Mouse (Mus musculus) myocyte (in vitro differentiated cells): ENCODE results near the gene Apba1. TPM values are rescaled to one million over a fixed set of nuclear protein-coding genes. Genes with fewer than 3 reads are reported as not detected.

Experiments used
- H3K27me3 ChIP-seq: one replicate; pipeline ENCODE4 v1.6.1; 2011; ENCODE audit not compliant: control insufficient read depth, insufficient read depth, insufficient read length
- H3K36me3 ChIP-seq: one replicate; pipeline ENCODE4 v1.6.1; 2011; ENCODE audit not compliant: control insufficient read depth, insufficient read depth
- H3K4me2 ChIP-seq: one replicate; pipeline ENCODE4 v1.6.1; 2011; ENCODE audit warnings: low read depth, control low read depth
- H3K4me3 ChIP-seq: one replicate; pipeline ENCODE4 v1.5.1; 2011; ENCODE audit warnings: mild to moderate bottlenecking, control low read depth, moderate library complexity
- H3K79me2 ChIP-seq: one replicate; pipeline ENCODE4 v1.6.1; 2011; ENCODE audit not compliant: control insufficient read depth, insufficient read depth
- H3ac ChIP-seq: one replicate; pipeline ENCODE4 v1.6.1; 2011; ENCODE audit not compliant: control insufficient read depth, insufficient read length
- CEBPB ChIP-seq: IDR thresholded peaks from 2 replicates; pipeline ENCODE4 v1.6.1; 2011; ENCODE audit warnings: mild to moderate bottlenecking, moderate library complexity; ENCODE audit not compliant: poor library complexity, insufficient read depth, severe bottlenecking
- E2F4 ChIP-seq: IDR thresholded peaks from one replicate; pipeline ENCODE4 v1.6.1; 2011; ENCODE audit warnings: mild to moderate bottlenecking, control low read depth, moderate library complexity; ENCODE audit not compliant: insufficient read depth
- MAX ChIP-seq: IDR thresholded peaks from one replicate; pipeline ENCODE4 v1.6.1; 2011; ENCODE audit warnings: low read depth, mild to moderate bottlenecking, control low read depth
- MYOD1 ChIP-seq, 3 experiments: IDR thresholded peaks; one replicate each; pipeline ENCODE4 v1.6.1; 2011; ENCODE audit warnings: control low read depth in 2 of 3, low read depth in 2 of 3, mild to moderate bottlenecking in 2 of 3, moderate library complexity in 1 of 3; ENCODE audit not compliant: insufficient read length in 2 of 3, control insufficient read depth in 1 of 3
- MYOG ChIP-seq, 3 experiments: IDR thresholded peaks; one replicate each; pipeline ENCODE4 v1.6.1; 2011; ENCODE audit warnings: control low read depth in 2 of 3, low read depth in 2 of 3, mild to moderate bottlenecking in 2 of 3; ENCODE audit not compliant: insufficient read length in 2 of 3, control insufficient read depth in 1 of 3, insufficient read depth in 1 of 3
- POLR2A ChIP-seq: IDR thresholded peaks from one replicate; pipeline ENCODE4 v1.6.1; 2011; ENCODE audit warnings: low read depth, mild to moderate bottlenecking, control low read depth, moderate library complexity; ENCODE audit not compliant: insufficient read length
- POLR2AphosphoS2 ChIP-seq: IDR thresholded peaks from one replicate; pipeline ENCODE4 v1.6.1; 2011; ENCODE audit warnings: low read depth, control low read depth; ENCODE audit not compliant: insufficient read length
- REST ChIP-seq: IDR thresholded peaks from one replicate; pipeline ENCODE4 v1.6.1; 2011; ENCODE audit warnings: mild to moderate bottlenecking, control low read depth, moderate library complexity; ENCODE audit not compliant: insufficient read depth, insufficient read length
- SRF ChIP-seq: IDR thresholded peaks from one replicate; pipeline ENCODE4 v1.6.1; 2011; ENCODE audit warnings: low read depth; ENCODE audit not compliant: control insufficient read depth, insufficient read length
- TCF12 ChIP-seq: IDR thresholded peaks from one replicate; pipeline ENCODE4 v1.6.1; 2011; ENCODE audit warnings: mild to moderate bottlenecking, control low read depth; ENCODE audit not compliant: poor library complexity, insufficient read depth, severe bottlenecking
- TCF3 ChIP-seq: IDR thresholded peaks from one replicate; pipeline ENCODE4 v1.6.1; 2011; ENCODE audit warnings: low read depth, control low read depth; ENCODE audit not compliant: insufficient read length
- USF1 ChIP-seq: IDR thresholded peaks from one replicate; pipeline ENCODE4 v1.6.1; 2011; ENCODE audit warnings: low read depth, mild to moderate bottlenecking, control low read depth, moderate library complexity
- polyA plus RNA-seq: library from polyadenylated mRNA; unstranded; fragments of >200 nt; fragmentation: generic; extraction: Trizol; gene quantifications from one replicate; pipeline ENCODE4 v1.2.1, GENCODE M21; 2012; ENCODE audit warnings: missing spikeins

The Apba1 gene
- polyA plus RNA-seq, 1 experiment: 0.13 TPM

DNA sequence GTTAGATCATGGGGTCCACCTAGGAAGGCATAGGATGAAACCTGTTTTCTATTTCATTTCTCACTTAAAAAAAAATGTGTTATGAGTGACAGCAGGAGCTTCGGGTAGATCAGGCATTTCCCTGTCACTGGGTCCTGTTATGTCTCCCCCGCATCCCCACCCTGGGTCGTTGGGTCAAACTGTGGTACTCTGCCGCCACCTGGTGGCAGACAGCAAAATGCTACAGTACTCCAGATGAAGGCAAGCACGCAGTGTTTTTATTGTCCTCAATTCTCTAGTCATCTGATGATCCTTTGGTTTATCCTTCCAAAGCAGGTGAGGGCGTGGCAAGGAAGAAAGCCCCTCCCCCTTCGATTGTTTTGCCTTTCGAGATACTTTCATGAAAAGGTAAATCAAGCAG lies 202.8 kb downstream of the Apba1 start:
- H3K4me2 ChIP-seq: no peak overlapping the region
- no peaks in the 10 kb centered on the region for H3K36me3 ChIP-seq
- H3ac ChIP-seq: no peak overlapping the region
- H3K79me2 ChIP-seq: no peaks in the 10 kb centered on the region
- no peak for TF ChIP-seq MYOD1 (IDR thresholded peaks at IDR 0.05; ENCODE audit: control insufficient read depth in 1 of 3, insufficient read length in 2 of 3, low read depth in 2 of 3)
- TF ChIP-seq POLR2A: no peak
- TF ChIP-seq E2F4: no peak
- no peak for TF ChIP-seq SRF
- no peak for TF ChIP-seq POLR2AphosphoS2
- TF ChIP-seq REST: no peak
- TF ChIP-seq MYOG (IDR thresholded peaks at IDR 0.05; ENCODE audit: control insufficient read depth in 1 of 3, insufficient read depth in 1 of 3, insufficient read length in 2 of 3, low read depth in 2 of 3): no peak
- no peak for TF ChIP-seq USF1
- TF ChIP-seq TCF12: no peak
- TF ChIP-seq TCF3: no peak
- no peak overlapping the region for H3K4me3 ChIP-seq
- H3K27me3 ChIP-seq: no peaks in the 10 kb centered on the region

DNA sequence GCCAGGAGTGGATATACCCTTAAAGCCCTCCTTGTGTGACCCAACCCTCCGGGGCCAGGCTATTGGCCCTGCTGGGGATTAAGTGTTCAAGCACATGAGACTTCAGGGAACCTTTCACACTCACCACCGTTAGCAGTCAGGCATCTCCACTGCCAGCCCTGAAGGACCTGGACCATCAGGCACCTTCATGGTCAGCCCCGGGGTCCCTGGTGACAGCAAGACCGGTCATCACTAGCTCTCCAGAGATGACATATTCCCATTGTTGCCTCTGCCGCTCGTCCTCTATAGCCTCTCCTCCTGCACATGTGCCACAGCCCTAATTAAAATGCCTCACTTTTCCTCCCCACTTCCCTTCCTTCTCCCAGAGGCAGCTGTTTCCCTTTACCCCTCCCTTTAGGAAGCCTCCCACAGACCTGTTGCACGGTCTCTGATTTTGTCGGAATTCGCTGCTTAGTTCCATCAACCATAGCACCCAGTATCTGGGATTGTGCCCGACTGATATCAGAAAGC lies 205.8 kb downstream of the Apba1 start:
- Histone ChIP-seq H3ac (no peak overlapping the region), H3K79me2 (no peaks in the 10 kb centered on the region), H3K36me3 (no peaks in the 10 kb centered on the region), H3K4me3 (no peak overlapping the region), H3K27me3 (no peaks in the 10 kb centered on the region), H3K4me2 (no peak overlapping the region)
- TF ChIP-seq SRF: no peak
- no peak for TF ChIP-seq TCF3

DNA sequence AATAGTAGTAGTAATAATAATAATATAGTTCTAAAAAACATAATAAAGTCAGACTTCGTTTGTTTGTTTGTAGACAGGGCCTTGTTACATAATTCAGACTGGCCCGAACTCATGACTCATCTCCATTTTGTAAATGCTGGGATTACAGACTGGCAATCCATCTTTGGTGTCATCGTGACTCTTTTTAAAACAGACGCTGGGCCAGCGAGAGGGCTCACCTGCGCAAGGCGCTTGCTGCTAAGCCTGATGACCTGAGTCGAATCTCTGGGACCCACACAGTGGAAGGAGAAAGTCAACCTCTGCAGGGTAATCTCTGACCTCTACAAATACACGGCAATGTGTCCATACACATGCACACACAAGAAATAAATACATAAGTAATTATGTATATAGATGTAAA lies 207.7 kb downstream of the Apba1 start:
- no peaks in the 10 kb centered on the region for H3K36me3 ChIP-seq
- H3K4me2 ChIP-seq: no peak overlapping the region
- TF ChIP-seq MYOG (IDR thresholded peaks at IDR 0.05; ENCODE audit: control insufficient read depth in 1 of 3, insufficient read depth in 1 of 3, insufficient read length in 2 of 3, low read depth in 2 of 3) (no peak), CEBPB (no peak)
- no peak overlapping the region for H3K4me3 ChIP-seq
- H3K27me3 ChIP-seq: no peaks in the 10 kb centered on the region
- H3ac ChIP-seq: no peak overlapping the region
- no peaks in the 10 kb centered on the region for H3K79me2 ChIP-seq

- Histone ChIP-seq H3K79me2 (no peaks in the 10 kb centered on the region), H3K36me3 (no peaks in the 10 kb centered on the region), H3K27me3 (no peaks in the 10 kb centered on the region), H3ac (no peak overlapping the region), H3K4me2 (peak overlapping the region; percentile 24), H3K4me3 (no peak overlapping the region)
- no peak for TF ChIP-seq MYOG (IDR thresholded peaks at IDR 0.05; ENCODE audit: control insufficient read depth in 1 of 3, insufficient read depth in 1 of 3, insufficient read length in 2 of 3, low read depth in 2 of 3)
- no peak for TF ChIP-seq MYOD1 (IDR thresholded peaks at IDR 0.05; ENCODE audit: control insufficient read depth in 1 of 3, insufficient read length in 2 of 3, low read depth in 2 of 3)
- no peak for TF ChIP-seq E2F4
- TF ChIP-seq MAX: no peak
- TF ChIP-seq POLR2A: no peak
- no peak for TF ChIP-seq TCF12
- TF ChIP-seq SRF: no peak
- no peak for TF ChIP-seq POLR2AphosphoS2
- no peak for TF ChIP-seq TCF3
- TF ChIP-seq USF1: no peak
- no peak for TF ChIP-seq REST
- TF ChIP-seq CEBPB: no peak
These were observed 208.5 kb downstream of the Apba1 start for GRCm38 (mm10) chr19:23967156-23967555.

DNA sequence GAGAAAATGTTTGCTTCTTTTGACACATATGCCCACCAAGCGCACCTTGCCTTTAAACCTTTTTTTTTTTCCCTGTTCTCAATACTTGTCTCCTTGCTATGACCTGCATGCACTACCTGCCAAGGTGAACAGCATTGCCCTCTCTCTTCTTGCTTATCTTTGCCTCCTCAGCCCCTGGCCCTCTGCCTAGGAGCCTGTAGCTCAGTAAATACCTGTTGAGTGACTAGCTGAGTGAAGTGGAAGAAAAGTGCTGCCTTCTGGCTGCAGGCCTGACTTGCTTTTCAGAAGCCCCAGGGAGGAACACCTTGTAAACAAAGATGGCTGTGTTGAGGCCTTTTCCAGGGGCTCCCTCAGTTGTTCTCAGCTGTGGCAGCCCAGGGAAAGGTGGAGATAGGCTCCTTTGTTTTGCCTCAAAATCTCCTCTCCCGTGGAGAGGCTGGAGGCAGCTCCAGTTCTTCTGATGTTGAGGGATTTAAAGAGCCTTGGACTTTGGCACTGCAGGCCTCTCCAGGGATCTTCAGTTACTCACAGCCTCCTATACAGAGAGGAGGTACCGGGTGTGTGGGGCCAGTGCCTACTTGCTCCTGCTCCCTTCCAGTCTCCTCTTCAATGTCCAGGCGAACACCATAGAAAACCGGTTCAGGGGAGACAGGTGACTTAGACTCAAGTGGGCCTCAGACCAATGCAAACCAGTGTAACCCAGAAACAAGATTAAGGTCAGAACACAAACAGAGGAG lies 209.6 kb downstream of the Apba1 start:
- H3K4me3 ChIP-seq: no peak overlapping the region
- no peak overlapping the region for H3K4me2 ChIP-seq
- H3K79me2 ChIP-seq: no peaks in the 10 kb centered on the region
- no peak overlapping the region for H3ac ChIP-seq
- no peak for TF ChIP-seq USF1
- no peak for TF ChIP-seq MYOD1 (IDR thresholded peaks at IDR 0.05; ENCODE audit: control insufficient read depth in 1 of 3, insufficient read length in 2 of 3, low read depth in 2 of 3)
- TF ChIP-seq TCF12: no peak
- no peak for TF ChIP-seq MYOG (IDR thresholded peaks at IDR 0.05; ENCODE audit: control insufficient read depth in 1 of 3, insufficient read depth in 1 of 3, insufficient read length in 2 of 3, low read depth in 2 of 3)
- no peak for TF ChIP-seq CEBPB
- TF ChIP-seq POLR2AphosphoS2: no peak
- TF ChIP-seq SRF: no peak
- TF ChIP-seq E2F4: no peak
- TF ChIP-seq REST: no peak
- no peak for TF ChIP-seq MAX
- no peak for TF ChIP-seq POLR2A
- no peak for TF ChIP-seq TCF3
- no peaks in the 10 kb centered on the region for H3K36me3 ChIP-seq
- H3K27me3 ChIP-seq: no peaks in the 10 kb centered on the region
